Mouse (Mus musculus) lung, postnatal 0 days (tissue): ENCODE data around the gene Gm3045.

ENCODE experiments used
- CTCF ChIP-seq: IDR thresholded peaks from 2 replicates; pipeline ENCODE4 v1.5.1; 2016; ENCODE audit warnings: antibody characterized with exemption, mild to moderate bottlenecking
- EP300 ChIP-seq: IDR thresholded peaks from 2 replicates; pipeline ENCODE4 v1.6.1; 2016; ENCODE audit warnings: antibody characterized with exemption, mild to moderate bottlenecking, control low read depth

DNA sequence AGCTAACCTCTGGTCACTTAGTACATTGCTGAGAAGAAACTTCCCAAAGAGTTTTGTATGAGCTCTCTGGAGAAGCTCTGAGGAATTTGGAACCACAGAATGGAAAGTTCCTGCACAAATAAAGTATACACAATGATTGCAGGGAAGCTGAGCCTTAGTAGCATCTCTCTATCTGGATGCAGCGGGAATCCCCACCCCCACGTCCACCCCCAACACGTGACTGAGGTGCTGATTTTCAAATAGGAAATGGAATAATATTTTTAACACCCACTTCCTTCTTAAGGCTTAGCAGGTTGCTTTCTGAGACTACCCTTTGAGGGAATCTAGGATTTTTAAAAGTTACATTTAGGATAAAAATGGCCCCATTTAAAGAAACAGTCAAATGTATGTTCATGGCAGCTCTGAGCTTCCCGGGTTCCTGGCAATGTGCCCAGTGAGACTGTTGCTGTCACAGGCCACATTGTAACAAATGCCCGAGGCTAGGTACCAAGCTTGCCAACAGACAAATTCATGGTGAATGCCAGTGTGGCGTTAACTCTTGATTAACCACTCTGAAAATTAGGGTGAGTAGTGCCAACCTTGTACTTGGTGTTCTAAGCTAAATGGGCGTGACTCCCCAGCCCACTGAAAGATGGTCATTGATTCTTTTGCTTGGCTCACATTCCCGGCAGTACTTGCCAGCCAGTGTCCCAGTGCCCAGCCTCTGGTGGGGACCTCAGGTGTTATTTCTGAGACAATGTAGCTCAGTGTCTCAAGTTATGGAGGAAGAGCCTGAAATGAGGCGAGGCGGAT lies 23.0 kb downstream of the Gm3045 start:
- TF ChIP-seq CTCF: no peak
- no peak for TF ChIP-seq EP300
